Mouse (Mus musculus): ENCODE measurements around the gene Arhgef3. TPM values are rescaled to one million over a fixed set of nuclear protein-coding genes. Genes with fewer than 3 reads are reported as not detected.

Gene Arhgef3
- total and polyA plus RNA-seq, 2 experiments from 2014 or later = 12.3 to 17.7 TPM

GRCm38 (mm10) chr14:27115275-27115660 lies 569 bp downstream of the Arhgef3 start:
- Histone ChIP-seq H3K4me2 (ENCODE audit: low read depth) (peak overlapping the region; percentile 98), H3K36me3 (ENCODE audit: insufficient read depth) (no peaks in the 10 kb centered on the region), H3K9me3 (ENCODE audit: low read length) (no peaks in the 10 kb centered on the region), H3K27ac (ENCODE audit: low read depth, low read length) (no peak overlapping the region), H3K4me3 (ENCODE audit: low read depth, low read length) (peak overlapping the region; percentile 47), H3K27me3 (ENCODE audit: insufficient read depth, low read length) (peaks cover 9% of the 10 kb centered on the region), H3K9ac (0 out of 2 replicates have a peak overlapping the region, but pooled peaks have one; percentile 45), H3K4me1 (ENCODE audit: insufficient read depth) (peaks cover 9% of the 10 kb centered on the region; the same call in 1 of the 2 replicates)
- TF ChIP-seq CTCF (IDR thresholded peaks at IDR 0.05; ENCODE audit: low read depth) = no peak
- 14% methylated on average over 11 of the region's 11 CpGs for WGBS
- ATAC-seq = no peak
- no peak for DNase-seq

- Histone ChIP-seq H3K27me3 (ENCODE audit: insufficient read depth, low read length) (peaks cover 9% of the 10 kb centered on the region), H3K4me1 (ENCODE audit: insufficient read depth) (peaks cover 9% of the 10 kb centered on the region; the same call in 1 of the 2 replicates), H3K4me3 (ENCODE audit: low read depth, low read length) (no peak overlapping the region), H3K4me2 (ENCODE audit: low read depth) (peak overlapping the region; percentile 98; the same call in 1 of the 2 replicates), H3K9ac (no peak overlapping the region), H3K9me3 (ENCODE audit: low read length) (no peaks in the 10 kb centered on the region), H3K36me3 (ENCODE audit: insufficient read depth) (no peaks in the 10 kb centered on the region), H3K27ac (ENCODE audit: low read depth, low read length) (no peak overlapping the region)
- no peak for ATAC-seq
- DNase-seq = no peak
- TF ChIP-seq CTCF (IDR thresholded peaks at IDR 0.05; ENCODE audit: low read depth) = no peak
- 62% methylated on average over 6 of the region's 6 CpGs for WGBS
Observed at GRCm38 (mm10) chr14:27115991-27116390, 1.3 kb downstream of the Arhgef3 start.

GRCm38 (mm10) chr14:27116577-27117165 lies 2.0 kb downstream of the Arhgef3 start:
- TF ChIP-seq CTCF (IDR thresholded peaks at IDR 0.05; ENCODE audit: low read depth) = no peak
- ATAC-seq (no peak), DNase-seq (no peak)
- H3K27me3 ChIP-seq (ENCODE audit: insufficient read depth, low read length) = peaks cover 9% of the 10 kb centered on the region
- peaks cover 9% of the 10 kb centered on the region; the same call in 1 of the 2 replicates for H3K4me1 ChIP-seq (ENCODE audit: insufficient read depth)
- H3K36me3 ChIP-seq (ENCODE audit: insufficient read depth) = no peaks in the 10 kb centered on the region
- no peak overlapping the region for H3K4me2 ChIP-seq (ENCODE audit: low read depth)
- H3K4me3 ChIP-seq (ENCODE audit: low read depth, low read length) = no peak overlapping the region
- H3K27ac ChIP-seq (ENCODE audit: low read depth, low read length) = no peak overlapping the region
- H3K9me3 ChIP-seq (ENCODE audit: low read length) = no peaks in the 10 kb centered on the region
- no peak overlapping the region for H3K9ac ChIP-seq
- WGBS = 78% methylated on average over 4 of the region's 4 CpGs

GRCm38 (mm10) chr14:27118546-27118945 lies 3.8 kb downstream of the Arhgef3 start:
- ATAC-seq (no peak), DNase-seq (no peak)
- Histone ChIP-seq H3K9ac (no peak overlapping the region), H3K4me2 (ENCODE audit: low read depth) (no peak overlapping the region), H3K27me3 (ENCODE audit: insufficient read depth, low read length) (peaks cover 9% of the 10 kb centered on the region), H3K27ac (ENCODE audit: low read depth, low read length) (no peak overlapping the region), H3K4me1 (ENCODE audit: insufficient read depth) (peaks cover 9% of the 10 kb centered on the region; the same call in 1 of the 2 replicates), H3K4me3 (ENCODE audit: low read depth, low read length) (no peak overlapping the region), H3K36me3 (ENCODE audit: insufficient read depth) (no peaks in the 10 kb centered on the region), H3K9me3 (ENCODE audit: low read length) (no peaks in the 10 kb centered on the region)
- WGBS = 94% methylated on average over 5 of the region's 5 CpGs
- TF ChIP-seq CTCF (IDR thresholded peaks at IDR 0.05; ENCODE audit: low read depth) = no peak

- no peak for TF ChIP-seq CTCF (IDR thresholded peaks at IDR 0.05; ENCODE audit: low read depth)
- ATAC-seq (no peak), DNase-seq (no peak)
- H3K27me3 ChIP-seq (ENCODE audit: insufficient read depth, low read length) = no peaks in the 10 kb centered on the region
- no peak overlapping the region for H3K4me3 ChIP-seq (ENCODE audit: low read depth, low read length)
- no peaks in the 10 kb centered on the region for H3K4me1 ChIP-seq (ENCODE audit: insufficient read depth)
- H3K27ac ChIP-seq (ENCODE audit: low read depth, low read length) = no peak overlapping the region
- H3K36me3 ChIP-seq (ENCODE audit: insufficient read depth) = no peaks in the 10 kb centered on the region
- H3K9ac ChIP-seq = no peak overlapping the region
- no peaks in the 10 kb centered on the region for H3K9me3 ChIP-seq (ENCODE audit: low read length)
- WGBS = 87% methylated on average over 3 of the region's 3 CpGs
- no peak overlapping the region for H3K4me2 ChIP-seq (ENCODE audit: low read depth)
Observed at GRCm38 (mm10) chr14:27122646-27123045, 7.9 kb downstream of the Arhgef3 start.

GRCm38 (mm10) chr14:27123543-27123942 lies 8.8 kb downstream of the Arhgef3 start:
- Histone ChIP-seq H3K27me3 (ENCODE audit: insufficient read depth, low read length) (no peaks in the 10 kb centered on the region), H3K4me2 (ENCODE audit: low read depth) (no peak overlapping the region), H3K27ac (ENCODE audit: low read depth, low read length) (no peak overlapping the region), H3K9ac (no peak overlapping the region), H3K4me3 (ENCODE audit: low read depth, low read length) (no peak overlapping the region), H3K4me1 (ENCODE audit: insufficient read depth) (no peaks in the 10 kb centered on the region), H3K36me3 (ENCODE audit: insufficient read depth) (no peaks in the 10 kb centered on the region), H3K9me3 (ENCODE audit: low read length) (no peaks in the 10 kb centered on the region)
- WGBS = 50% methylated on average over 8 of the region's 8 CpGs
- DNase-seq = no peak
- TF ChIP-seq CTCF (IDR thresholded peaks at IDR 0.05; ENCODE audit: low read depth) = no peak
- no peak for ATAC-seq

GRCm38 (mm10) chr14:27130031-27130430 lies 15.3 kb downstream of the Arhgef3 start:
- H3K36me3 ChIP-seq (ENCODE audit: insufficient read depth) = no peaks in the 10 kb centered on the region
- H3K27ac ChIP-seq (ENCODE audit: low read depth, low read length) = no peak overlapping the region
- DNase-seq (no peak), ATAC-seq (no peak)
- H3K4me1 ChIP-seq (ENCODE audit: insufficient read depth) = no peaks in the 10 kb centered on the region
- no peak overlapping the region for H3K9ac ChIP-seq
- H3K4me3 ChIP-seq (ENCODE audit: low read depth, low read length) = no peak overlapping the region
- WGBS = 78% methylated on average over 3 of the region's 3 CpGs
- no peaks in the 10 kb centered on the region for H3K9me3 ChIP-seq (ENCODE audit: low read length)
- no peak overlapping the region for H3K4me2 ChIP-seq (ENCODE audit: low read depth)
- H3K27me3 ChIP-seq (ENCODE audit: insufficient read depth, low read length) = no peaks in the 10 kb centered on the region
- no peak for TF ChIP-seq CTCF (IDR thresholded peaks at IDR 0.05; ENCODE audit: low read depth)

All from forebrain, postnatal 0 days (tissue).